Mouse (Mus musculus) midbrain, embryonic 12.5 days (tissue): ENCODE measurements around the gene Usp36. TPM values are rescaled to one million over a fixed set of nuclear protein-coding genes. Genes with fewer than 3 reads are reported as not detected.

Source experiments
- ATAC-seq: fragments of 200-750 bp; cut with Nextera tagmentation; 2 replicates; pipeline ENCODE4 v1.8.0; 2017; ENCODE audit warnings: low read depth, moderate TSS enrichment, moderate library complexity; ENCODE audit not compliant: low FRiP score
- H3K27ac ChIP-seq: fragments of 300-500 bp; sonication (generic); replicated peaks from 2 replicates; pipeline ENCODE4 v1.5.1; 2016; ENCODE audit warnings: mild to moderate bottlenecking
- H3K27me3 ChIP-seq: fragments of 300-500 bp; sonication (generic); 2 replicates; pipeline ENCODE4 v1.6.1; 2016; ENCODE audit warnings: mild to moderate bottlenecking
- H3K36me3 ChIP-seq: fragments of 300-500 bp; sonication (generic); 2 replicates; pipeline ENCODE4 v1.6.1; 2016
- H3K4me1 ChIP-seq: fragments of 300-500 bp; sonication (generic); 2 replicates; pipeline ENCODE4 v1.6.1; 2016
- H3K4me2 ChIP-seq: fragments of 300-500 bp; sonication (generic); replicated peaks from 2 replicates; pipeline ENCODE4 v1.6.1; 2016; ENCODE audit warnings: mild to moderate bottlenecking, moderate library complexity
- H3K4me3 ChIP-seq: fragments of 300-500 bp; sonication (generic); 2 replicates; pipeline ENCODE4 v1.5.1; 2016; ENCODE audit warnings: mild to moderate bottlenecking
- H3K9ac ChIP-seq: fragments of 300-500 bp; sonication (generic); replicated peaks from 2 replicates; pipeline ENCODE4 v1.6.1; 2016; ENCODE audit warnings: mild to moderate bottlenecking, moderate library complexity
- H3K9me3 ChIP-seq: fragments of 300-500 bp; sonication (generic); 2 replicates; pipeline ENCODE4 v1.6.1; 2016; ENCODE audit warnings: mild to moderate bottlenecking
- WGBS: fragments of 180-500 bp; shearing (Covaris S2); methylation state at CpG from one replicate; pipeline ENCODE4 v1.1.7; 2016; 5-methylcytosine and 5-hydroxymethylcytosine counted together
- polyA plus RNA-seq: library from polyadenylated mRNA; unstranded; fragments of >200 nt; fragmentation: Nextera tagmentation; extraction: Ambion mirVana; gene quantifications from 2 replicates; pipeline ENCODE4 v1.2.1, GENCODE M21; 2016

Gene Usp36
- polyA plus RNA-seq = 17.6 and 20.8 TPM in 2 replicates

GRCm38 (mm10) chr11:118289999-118290889 lies at the start of gene Usp36:
TSS of gene Usp36 (minus strand) at chr11:118290244.
- Histone ChIP-seq H3K4me1 (peaks cover 26% of the 10 kb centered on the region), H3K4me3 (peak within 1 kb of the TSS; percentile 71), H3K27me3 (no peaks in the 10 kb centered on the region), H3K4me2 (peak within 1 kb of the TSS; percentile 92), H3K9me3 (no peaks in the 10 kb centered on the region), H3K27ac (peak within 1 kb of the TSS; percentile 77), H3K9ac (peak within 1 kb of the TSS; percentile 78), H3K36me3 (peaks cover 12% of the 10 kb centered on the region)
- ATAC-seq = peak; percentile 98
- WGBS = 1% methylated on average over 68 of the region's 68 CpGs

GRCm38 (mm10) chr11:118337491-118338168 lies 47.6 kb upstream of the Usp36 start:
- Histone ChIP-seq H3K9me3 (no peaks in the 10 kb centered on the region), H3K9ac (no peak overlapping the region), H3K4me3 (no peak overlapping the region), H3K4me1 (peaks cover 15% of the 10 kb centered on the region), H3K27ac (no peak overlapping the region), H3K36me3 (0 out of 2 replicates have a peak, but pooled peaks cover 9% of the 10 kb centered on the region), H3K4me2 (no peak overlapping the region), H3K27me3 (no peaks in the 10 kb centered on the region)
- 93% methylated on average over 8 of the region's 8 CpGs for WGBS
- ATAC-seq = no peak

GRCm38 (mm10) chr11:118333431-118333830 lies 43.4 kb upstream of the Usp36 start:
- ATAC-seq = no peak
- 0 out of 2 replicates have a peak, but pooled peaks cover 7% of the 10 kb centered on the region for H3K9me3 ChIP-seq
- H3K36me3 ChIP-seq = 0 out of 2 replicates have a peak, but pooled peaks cover 12% of the 10 kb centered on the region
- H3K9ac ChIP-seq = no peak overlapping the region
- H3K4me2 ChIP-seq = no peak overlapping the region
- no peaks in the 10 kb centered on the region for H3K4me1 ChIP-seq
- no peak overlapping the region for H3K4me3 ChIP-seq
- H3K27me3 ChIP-seq = no peaks in the 10 kb centered on the region
- H3K27ac ChIP-seq = no peak overlapping the region
- 92% methylated on average over 17 of the region's 17 CpGs for WGBS

- Histone ChIP-seq H3K27me3 (no peaks in the 10 kb centered on the region), H3K36me3 (0 out of 2 replicates have a peak, but pooled peaks cover 12% of the 10 kb centered on the region), H3K9me3 (0 out of 2 replicates have a peak, but pooled peaks cover 7% of the 10 kb centered on the region), H3K27ac (no peak overlapping the region), H3K4me2 (no peak overlapping the region), H3K9ac (no peak overlapping the region), H3K4me1 (peaks cover 6% of the 10 kb centered on the region), H3K4me3 (no peak overlapping the region)
- no peak for ATAC-seq
- WGBS = 90% methylated on average over 11 of the region's 11 CpGs
Measured at GRCm38 (mm10) chr11:118332376-118332775, 42.3 kb upstream of the Usp36 start.

- 0 out of 2 replicates have a peak, but pooled peaks cover 7% of the 10 kb centered on the region for H3K9me3 ChIP-seq
- peaks cover 11% of the 10 kb centered on the region for H3K4me1 ChIP-seq
- no peak overlapping the region for H3K9ac ChIP-seq
- no peak overlapping the region for H3K4me2 ChIP-seq
- no peaks in the 10 kb centered on the region for H3K27me3 ChIP-seq
- ATAC-seq = no peak
- 95% methylated on average over 16 of the region's 16 CpGs for WGBS
- 0 out of 2 replicates have a peak, but pooled peaks cover 12% of the 10 kb centered on the region for H3K36me3 ChIP-seq
- no peak overlapping the region for H3K27ac ChIP-seq
- H3K4me3 ChIP-seq = no peak overlapping the region
Measured at GRCm38 (mm10) chr11:118330777-118331176, 40.7 kb upstream of the Usp36 start.

- no peak for ATAC-seq
- no peak overlapping the region for H3K4me3 ChIP-seq
- H3K27ac ChIP-seq = no peak overlapping the region
- 0 out of 2 replicates have a peak, but pooled peaks cover 12% of the 10 kb centered on the region for H3K36me3 ChIP-seq
- H3K9me3 ChIP-seq = 0 out of 2 replicates have a peak, but pooled peaks cover 7% of the 10 kb centered on the region
- H3K9ac ChIP-seq = no peak overlapping the region
- no peaks in the 10 kb centered on the region for H3K27me3 ChIP-seq
- WGBS = 93% methylated on average over 14 of the region's 14 CpGs
- no peak overlapping the region for H3K4me2 ChIP-seq
- peaks cover 11% of the 10 kb centered on the region for H3K4me1 ChIP-seq
Measured at GRCm38 (mm10) chr11:118330361-118330760, 40.3 kb upstream of the Usp36 start.

- 0 out of 2 replicates have a peak, but pooled peaks cover 12% of the 10 kb centered on the region for H3K36me3 ChIP-seq
- H3K9me3 ChIP-seq = 0 out of 2 replicates have a peak, but pooled peaks cover 7% of the 10 kb centered on the region
- peaks cover 11% of the 10 kb centered on the region for H3K4me1 ChIP-seq
- 91% methylated on average over 5 of the region's 5 CpGs for WGBS
- no peak overlapping the region for H3K4me3 ChIP-seq
- no peak for ATAC-seq
- H3K4me2 ChIP-seq = no peak overlapping the region
- H3K27ac ChIP-seq = no peak overlapping the region
- H3K9ac ChIP-seq = no peak overlapping the region
- H3K27me3 ChIP-seq = no peaks in the 10 kb centered on the region
Measured at GRCm38 (mm10) chr11:118328947-118329346, 38.9 kb upstream of the Usp36 start.

- 0 out of 2 replicates have a peak, but pooled peaks cover 7% of the 10 kb centered on the region for H3K9me3 ChIP-seq
- 96% methylated on average over 6 of the region's 6 CpGs for WGBS
- H3K4me1 ChIP-seq = peaks cover 11% of the 10 kb centered on the region
- ATAC-seq = no peak
- no peaks in the 10 kb centered on the region for H3K27me3 ChIP-seq
- no peak overlapping the region for H3K4me3 ChIP-seq
- no peak overlapping the region for H3K9ac ChIP-seq
- H3K4me2 ChIP-seq = no peak overlapping the region
- H3K27ac ChIP-seq = no peak overlapping the region
- 0 out of 2 replicates have a peak, but pooled peaks cover 8% of the 10 kb centered on the region for H3K36me3 ChIP-seq
Measured at GRCm38 (mm10) chr11:118328511-118328910, 38.5 kb upstream of the Usp36 start.

- no peak overlapping the region for H3K4me2 ChIP-seq
- H3K27ac ChIP-seq = no peak overlapping the region; the same call in 1 of the 2 replicates
- 0 out of 2 replicates have a peak, but pooled peaks cover 3% of the 10 kb centered on the region for H3K36me3 ChIP-seq
- H3K9me3 ChIP-seq = 0 out of 2 replicates have a peak, but pooled peaks cover 7% of the 10 kb centered on the region
- no peak overlapping the region for H3K9ac ChIP-seq
- H3K4me1 ChIP-seq = peaks cover 17% of the 10 kb centered on the region
- no peak for ATAC-seq
- 76% methylated on average over 24 of the region's 24 CpGs for WGBS
- H3K4me3 ChIP-seq = no peak overlapping the region
- H3K27me3 ChIP-seq = no peaks in the 10 kb centered on the region
Measured at GRCm38 (mm10) chr11:118326991-118327971, 37.2 kb upstream of the Usp36 start.

GRCm38 (mm10) chr11:118326491-118326890 lies 36.4 kb upstream of the Usp36 start:
- 95% methylated on average over 4 of the region's 4 CpGs for WGBS
- no peak overlapping the region for H3K4me2 ChIP-seq
- no peak for ATAC-seq
- H3K27me3 ChIP-seq = no peaks in the 10 kb centered on the region
- H3K4me1 ChIP-seq = peaks cover 21% of the 10 kb centered on the region
- 0 out of 2 replicates have a peak, but pooled peaks cover 7% of the 10 kb centered on the region for H3K9me3 ChIP-seq
- no peak overlapping the region for H3K27ac ChIP-seq
- H3K4me3 ChIP-seq = no peak overlapping the region
- no peak overlapping the region for H3K9ac ChIP-seq
- no peaks in the 10 kb centered on the region for H3K36me3 ChIP-seq

- H3K4me1 ChIP-seq = peaks cover 21% of the 10 kb centered on the region
- 74% methylated on average over 5 of the region's 5 CpGs for WGBS
Measured at GRCm38 (mm10) chr11:118324541-118324940, 34.5 kb upstream of the Usp36 start.

More at GRCm38 (mm10) chr11:118324541-118324940, 34.5 kb upstream of the Usp36 start:
- H3K27me3 ChIP-seq = no peaks in the 10 kb centered on the region
- H3K4me3 ChIP-seq = no peak overlapping the region
- no peak overlapping the region for H3K4me2 ChIP-seq
- H3K27ac ChIP-seq = no peak overlapping the region
- peaks cover 9% of the 10 kb centered on the region; the same call in 1 of the 2 replicates for H3K36me3 ChIP-seq
- no peak for ATAC-seq
- H3K9ac ChIP-seq = no peak overlapping the region
- H3K9me3 ChIP-seq = no peaks in the 10 kb centered on the region
